Mouse (Mus musculus) gastrocnemius, postnatal 14 days (tissue): ENCODE measurements around the gene Fgfrl1. TPM values are rescaled to one million over a fixed set of nuclear protein-coding genes. Genes with fewer than 3 reads are reported as not detected.
"Not testable (repeated sequence)": the region's sequence is repeated elsewhere in the genome, so short reads cannot be mapped to it uniquely, and the experiment has no call there.

Experiments used
- DNase-seq: peaks from one replicate; pipeline ENCODE4 v3.0.0; 2021; ENCODE audit warnings: mixed read lengths
- intact Hi-C: fragments of 180-260 bp; cut with DNase I; formaldehyde crosslinking; loops from one replicate; pipeline ENCODE4 v1.15.1; 2025; ENCODE audit warnings: low total_unique reads
- total RNA-seq, 2 experiments: library from RNA; stranded (reverse); gene quantifications; 2 replicates each; pipeline ENCODE4 v1.2.3; 2021

The Fgfrl1 gene
- total RNA-seq, 2 experiments from 2014 or later, result 31.9 to 45.4 TPM

DNA sequence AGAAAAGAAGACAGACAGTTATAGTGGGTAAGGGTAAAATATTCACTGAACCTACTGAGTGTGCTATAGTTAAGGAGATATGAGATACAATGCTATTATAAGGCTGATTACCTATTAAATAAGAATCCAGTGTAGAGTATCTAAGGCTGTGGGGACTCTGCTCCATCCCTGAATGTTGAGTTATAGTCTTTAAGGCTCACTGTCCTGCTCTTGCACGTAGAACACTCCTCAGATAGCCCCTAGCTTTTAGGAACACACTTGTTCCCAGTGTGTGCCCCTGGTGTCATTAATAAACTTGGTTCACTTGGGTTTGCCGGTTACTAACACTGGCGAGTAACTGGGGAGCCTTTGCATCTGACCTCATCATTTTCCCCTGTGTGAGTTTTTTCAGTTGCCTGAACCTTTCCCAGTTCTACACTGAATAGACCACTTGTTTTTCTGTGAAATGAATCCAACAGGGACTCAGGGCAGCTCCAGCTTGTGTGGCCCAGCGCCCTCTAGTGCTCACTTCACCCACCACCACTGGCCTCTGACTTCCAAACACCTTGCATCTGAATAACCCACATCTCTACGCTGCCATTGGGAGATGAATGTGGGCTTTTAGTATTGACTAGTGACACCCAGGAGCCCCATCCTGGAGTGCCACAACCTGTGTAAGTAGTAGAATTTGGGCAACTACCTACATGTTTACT lies 34.5 kb downstream of the Fgfrl1 start:
- peak; percentile 69 for DNase-seq
- intact Hi-C loops, result loop anchor here (5.0 kb wide), 2 partner anchors 34 to 54 kb away; partner anchors contain the start of gene Fgfrl1

DNA sequence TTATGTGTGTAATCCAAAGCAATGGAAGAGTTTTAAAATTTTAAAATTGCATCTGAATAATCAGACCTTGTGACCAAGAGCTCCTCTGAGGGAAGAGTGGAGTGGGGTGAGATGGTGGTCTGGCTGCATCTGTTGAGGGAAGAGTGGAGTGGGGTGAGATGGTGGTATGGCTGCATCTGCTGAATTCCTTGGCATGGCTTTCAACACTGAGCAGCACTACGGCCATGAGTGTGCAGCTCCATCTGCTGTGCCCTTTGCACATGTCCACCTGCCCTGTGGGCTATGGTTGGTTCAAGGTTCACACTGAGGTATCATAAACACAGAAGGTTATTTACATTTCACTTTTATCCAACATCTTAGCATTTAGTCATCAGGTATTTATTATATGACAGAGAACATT lies 35.2 kb downstream of the Fgfrl1 start:
- DNase-seq, result no peak
- intact Hi-C loops, result loop anchor here (5.0 kb wide), 2 partner anchors 35 to 55 kb away; partner anchors contain the start of gene Fgfrl1

- DNase-seq, result no peak
- intact Hi-C loops, result no loop called here
These were observed 49.7 kb downstream of the Fgfrl1 start for GRCm38 (mm10) chr5:108741844-108742243.

DNA sequence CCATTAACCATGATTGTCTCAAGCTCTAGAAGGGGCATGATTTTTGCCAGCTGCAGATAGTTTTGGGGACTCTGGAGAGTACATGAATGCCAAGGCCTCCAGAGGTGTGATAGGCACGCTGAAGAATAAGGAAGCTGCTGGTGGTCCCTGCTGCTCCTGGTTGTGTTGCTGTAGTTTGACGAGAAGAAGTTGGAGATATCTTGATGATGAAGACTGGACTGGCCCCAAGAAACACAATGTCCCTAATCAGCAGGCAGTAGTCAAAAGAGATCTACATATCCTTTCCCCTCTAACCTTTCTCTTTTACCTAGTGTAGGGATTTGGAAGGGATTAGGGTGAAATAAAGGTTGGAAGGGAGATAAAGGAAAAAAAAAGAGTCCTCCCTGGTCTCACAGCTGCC lies 50.4 kb downstream of the Fgfrl1 start:
- DNase-seq, result no peak
- intact Hi-C loops, result no loop called here

DNA sequence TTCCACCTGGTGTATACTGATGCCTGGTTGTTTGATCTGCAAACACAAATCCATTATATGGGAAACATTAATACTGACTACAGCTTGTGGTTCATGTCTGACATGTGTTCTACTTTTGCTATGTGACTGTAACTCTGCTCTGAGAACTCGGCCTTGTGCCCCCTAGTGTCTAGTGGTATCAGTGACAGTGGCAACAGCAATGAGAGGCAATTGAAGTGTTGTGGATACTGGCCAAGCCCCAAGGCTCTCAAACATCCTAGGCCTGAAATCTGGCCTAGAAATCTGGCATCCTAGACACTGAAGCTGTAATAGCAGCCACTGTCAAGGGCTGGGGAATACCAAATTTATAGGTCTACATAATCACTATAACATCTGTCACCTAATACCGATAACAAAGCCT lies 51.7 kb downstream of the Fgfrl1 start:
- intact Hi-C loops, result no loop called here
- no peak for DNase-seq

GRCm38 (mm10) chr5:108744629-108745028 lies 52.4 kb downstream of the Fgfrl1 start:
- intact Hi-C loops, result no loop called here

GRCm38 (mm10) chr5:108750328-108751210 lies 58.4 kb downstream of the Fgfrl1 start:
- intact Hi-C loops, result no loop called here
- no peak for DNase-seq

More at GRCm38 (mm10) chr5:108744629-108745028, 52.4 kb downstream of the Fgfrl1 start:
- no peak for DNase-seq

DNA sequence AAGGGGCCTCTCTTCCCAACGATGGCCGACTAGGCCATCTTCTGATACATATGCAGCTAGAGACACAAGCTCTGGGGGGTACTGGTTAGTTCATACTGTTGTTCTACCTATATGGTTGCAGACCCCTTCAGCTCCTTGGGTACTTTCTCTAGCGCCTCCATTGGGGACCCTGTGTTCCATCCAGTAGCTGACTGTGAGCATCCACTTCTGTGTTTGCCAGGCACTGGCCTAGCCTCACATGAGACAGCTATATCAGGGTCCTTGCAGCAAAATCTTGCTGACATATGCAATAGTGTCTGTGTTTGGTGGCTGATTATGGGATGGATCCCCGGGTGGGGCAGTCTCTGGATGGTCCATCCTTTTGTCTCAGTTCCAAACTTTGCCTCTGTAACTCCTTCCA lies 59.1 kb downstream of the Fgfrl1 start:
- intact Hi-C loops, DNase-seq: not testable (repeated sequence)

Other genes with a start within 250 kb of the Fgfrl1 start
- 1 to 10 TPM; 1.3 to 1.6 TPM for gene Mfsd7a, start 243.5 kb upstream of the Fgfrl1 start, total RNA-seq
- gene Pcgf3, start 231.2 kb upstream of the Fgfrl1 start, total RNA-seq, result 10 to 100 TPM; 40.5 to 46.2 TPM
- under 1 TPM; 0.20 to 0.43 TPM for gene Cplx1, start 142.4 kb upstream of the Fgfrl1 start, total RNA-seq
- gene Gak, start 62.6 kb upstream of the Fgfrl1 start, total RNA-seq, result 10 to 100 TPM; 14.7 to 15.6 TPM
- 1 to 10 TPM; 5.5 to 5.6 TPM for gene Tmem175, start 62.6 kb upstream of the Fgfrl1 start, total RNA-seq
- 1 to 10 TPM; 5.8 to 8.8 TPM for gene Idua, start 32.1 kb upstream of the Fgfrl1 start, total RNA-seq
- 1 to 10 TPM; 4.5 to 5.2 TPM for gene Dgkq, start 22.7 kb upstream of the Fgfrl1 start, total RNA-seq
- not detected for gene Slc26a1, start 16.8 kb upstream of the Fgfrl1 start, total RNA-seq
- not detected for gene Rnf212, start 82.6 kb downstream of the Fgfrl1 start, total RNA-seq
- gene Tmed11, start 103.0 kb downstream of the Fgfrl1 start, total RNA-seq, result not detected
- gene Vmn2r8, start 116.5 kb downstream of the Fgfrl1 start, total RNA-seq, result not detected
- not detected for gene Vmn2r9, start 160.2 kb downstream of the Fgfrl1 start, total RNA-seq